Comparison of ENCODE assay signal across 8 mouse cellular contexts in the genomic region with DNA sequence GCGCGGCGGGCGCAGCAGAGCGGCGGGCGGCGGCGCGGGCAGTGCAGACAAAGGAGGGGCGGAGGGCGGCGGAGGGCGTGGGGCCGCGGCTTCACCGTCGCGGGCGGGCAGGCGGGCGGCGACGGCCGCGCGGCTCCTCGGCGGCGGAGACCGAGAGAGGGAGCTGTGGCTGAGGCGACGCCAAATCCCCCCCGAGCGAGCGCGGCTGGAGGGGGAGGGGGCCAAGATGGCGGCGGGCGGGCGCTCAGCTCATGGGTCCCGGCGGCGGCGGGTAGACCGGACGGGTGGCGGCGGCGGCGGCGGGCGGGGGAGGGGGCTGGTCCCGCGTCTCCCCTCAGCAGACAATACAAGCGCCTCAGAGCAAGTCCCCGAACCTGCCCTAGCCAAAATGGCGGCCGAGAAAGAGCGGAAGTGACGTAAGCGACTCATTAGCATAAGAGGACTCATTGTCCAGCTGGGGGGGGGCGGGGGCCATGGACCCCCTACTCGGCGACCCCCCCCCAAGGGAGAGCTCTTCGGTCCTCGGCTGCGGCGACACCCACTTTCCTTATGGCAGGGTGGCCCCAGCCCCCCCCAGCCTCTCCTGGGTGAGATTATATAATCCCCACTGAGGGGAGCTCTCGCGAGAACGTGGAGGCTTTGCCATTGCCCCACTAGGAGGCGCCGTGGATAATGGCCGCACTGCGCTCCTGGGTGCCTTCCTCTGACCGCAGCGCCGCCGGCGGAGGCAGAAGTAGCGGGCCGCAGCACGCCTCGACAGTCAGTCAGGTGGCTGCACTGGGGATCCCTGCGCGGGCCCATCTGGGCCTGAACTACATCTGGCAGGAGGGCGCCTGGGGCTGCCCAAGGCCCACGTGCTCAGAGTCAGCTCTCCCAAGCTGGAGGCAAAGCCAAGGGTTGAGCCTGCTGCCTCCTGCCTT. TPM values are rescaled to one million over a fixed set of nuclear protein-coding genes. Genes with fewer than 3 reads are reported as not detected.
DNase-seq lines count a peak whose midpoint lies in the region; ATAC-seq lines count a peak whose summit lies in the region.

TSS of gene Adnp (minus strand) at position 388 of the 920 bp plus-strand sequence.

- H3K9me3 ChIP-seq in hindbrain, embryonic 16.5 days (ENCODE audit: control insufficient read depth, low read length) = no peaks in the 10 kb centered on the region

- H3K79me2 ChIP-seq in macrophage (ENCODE audit: inconsistent target) = peaks cover 43% of the 10 kb centered on the region

- peak within 1 kb of the TSS; percentile 99 for H3K9ac ChIP-seq in hindbrain, embryonic 16.5 days (ENCODE audit: low read depth, low read length)

- peaks cover 22% of the 10 kb centered on the region for H3K4me1 ChIP-seq in hindbrain, embryonic 16.5 days (ENCODE audit: control insufficient read depth, insufficient read depth, low read depth, low read length)

- DNase-seq in WW6 (ENCODE audit: low read depth, low spot score) = peak; percentile 95
- peak; percentile 93 to 96 for DNase-seq in cerebellum, postnatal 4 days (ENCODE audit: low spot score in 2 of 2)
- DNase-seq in gastrocnemius, adult 18-20 months (ENCODE audit: low spot score) = peak; percentile 91
- peak; percentile 92 to 93 for DNase-seq in left cerebral cortex, adult 18-20 months (ENCODE audit: low spot score in 2 of 2)
- peak; percentile 94 for DNase-seq in right cerebral cortex, adult 18-20 months
- DNase-seq in urinary bladder, postnatal 10 days (ENCODE audit: low spot score) = peak; percentile 89

- peak within 1 kb of the TSS; percentile 99 for H3K27ac ChIP-seq in hindbrain, embryonic 16.5 days (ENCODE audit: low read depth, low read length)
- H3K27ac ChIP-seq in macrophage = peak within 1 kb of the TSS; percentile 84

- under 1% methylated on average over 53 of the region's 89 CpGs for WGBS in hindbrain, embryonic 16.5 days
- WGBS in macrophage (ENCODE audit: missing documents) = under 1% methylated on average over 58 of the region's 89 CpGs

- no peaks in the 10 kb centered on the region for H3K27me3 ChIP-seq in hindbrain, embryonic 16.5 days (replicated peaks; ENCODE audit: control insufficient read depth, insufficient read depth, low read length)

- H3K4me2 ChIP-seq in hindbrain, embryonic 16.5 days (ENCODE audit: low read length) = peak within 1 kb of the TSS; percentile 92

- peaks cover 16% of the 10 kb centered on the region for H3K36me3 ChIP-seq in hindbrain, embryonic 16.5 days (ENCODE audit: control insufficient read depth, insufficient read depth, low read length)
- peaks cover 26% of the 10 kb centered on the region for H3K36me3 ChIP-seq in macrophage (ENCODE audit: inconsistent target)

- peak; percentile 91 for ATAC-seq in hindbrain, embryonic 16.5 days

- H3K4me3 ChIP-seq in hindbrain, embryonic 16.5 days (ENCODE audit: low read length) = peak within 1 kb of the TSS; percentile 88
- H3K4me3 ChIP-seq in macrophage (ENCODE audit: inconsistent target) = peak within 1 kb of the TSS; percentile 91

RNA-seq across cellular contexts. Expression of gene Adnp, which starts in this region (rescaled TPM):
- 10 to 100 TPM; 14.4 to 15.6 TPM for total RNA-seq in gastrocnemius, adult 18-20 months (2021)
- 2.1 and 2.3 TPM in 2 replicates for polyA plus RNA-seq in hindbrain, embryonic 16.5 days (2015; fragmentation: Nextera tagmentation; extraction: Ambion mirVana)
- 10 to 100 TPM; 73.0 to 78.9 TPM for total RNA-seq in left cerebral cortex, adult 18-20 months (2021)
- total RNA-seq in macrophage (2018; cell fraction: chromatin; rRNA removed) = 10 to 100 TPM; 47.2 to 91.0 (median 71.6) TPM
- total RNA-seq in macrophage (2018; cell fraction: cytosol; rRNA removed) = 10 to 100 TPM in 25 of 26 experiments, 1 to 10 TPM in 1; 9.1 to 30.8 (median 16.7) TPM
- total RNA-seq in macrophage (2018; cell fraction: nucleus; rRNA removed) = 10 to 100 TPM; 48.5 to 79.2 (median 61.0) TPM
- polyA plus RNA-seq in macrophage (2018) = 4.2 to 6.7 TPM (median 4.5 TPM) in 3 replicates

Comparison
In these comparisons a context has a peak if more than half of its experiments do, and no peak if none do; other contexts are left out.
1. Peak in every context shown above with its lines: DNase-seq, ATAC-seq, H3K4me3 ChIP-seq and H3K27ac ChIP-seq.
2. RNA of gene Adnp (total RNA-seq): 73.0 to 78.9 TPM in left cerebral cortex, adult 18-20 months; 14.4 to 15.6 TPM in gastrocnemius, adult 18-20 months; every median in the first group is over 4 times any median in the second.